ENCODE assay signal across 12 mouse cellular contexts in genomic region chr16:49769831-49770261, GRCm38 (mm10). TPM values are rescaled to one million over a fixed set of nuclear protein-coding genes. Genes with fewer than 3 reads are reported as not detected.
DNase-seq lines count a peak whose midpoint lies in the region; ATAC-seq and TF ChIP-seq lines count a peak whose summit lies in the region.
"Had no signal": no experiment of that assay in that cellular context is flagged by ENCODE, and none has a peak within 500 bp of the region (broad histone marks: within the 10 kb centered on the region; RNA-seq: fewer than 3 reads in every experiment).

No protein-coding gene starts in this region.

- no peak overlapping the region for H3K4me3 ChIP-seq in stomach, embryonic 14.5 days (ENCODE audit: low read depth, low read length)
- no peak overlapping the region for H3K4me3 ChIP-seq in stomach, postnatal 0 days (ENCODE audit: low read depth, low read length)
- no peak overlapping the region for H3K4me3 ChIP-seq in hindbrain, embryonic 14.5 days (replicated peaks; ENCODE audit: low read length)
- H3K4me3 ChIP-seq in hindbrain, embryonic 10.5 days: no peak overlapping the region
- H3K4me3 ChIP-seq: heart, embryonic 15.5 days had no signal

- TF ChIP-seq CTCF in stomach, postnatal 0 days (IDR thresholded peaks at IDR 0.05; ENCODE audit: low read depth): no peak

- H3K36me3 ChIP-seq in stomach, embryonic 14.5 days (ENCODE audit: control insufficient read depth, insufficient read depth, low read length): no peaks in the 10 kb centered on the region; the same call in 1 of the 2 replicates
- H3K36me3 ChIP-seq in stomach, postnatal 0 days (ENCODE audit: control insufficient read depth, insufficient read depth, low read length): no peaks in the 10 kb centered on the region
- H3K36me3 ChIP-seq in hindbrain, embryonic 14.5 days (replicated peaks; ENCODE audit: control insufficient read depth, insufficient read depth): no peaks in the 10 kb centered on the region
- no peaks in the 10 kb centered on the region for H3K36me3 ChIP-seq in hindbrain, embryonic 10.5 days
- H3K36me3 ChIP-seq: heart, embryonic 15.5 days had no signal

- H3K27ac ChIP-seq in stomach, embryonic 14.5 days (ENCODE audit: low read length): no peak overlapping the region
- no peak overlapping the region for H3K27ac ChIP-seq in stomach, postnatal 0 days (replicated peaks)
- no peak overlapping the region for H3K27ac ChIP-seq in hindbrain, embryonic 14.5 days
- H3K27ac ChIP-seq in hindbrain, embryonic 10.5 days: no peak overlapping the region
- H3K27ac ChIP-seq: heart, embryonic 15.5 days had no signal

- ATAC-seq in stomach, embryonic 14.5 days (ENCODE audit: insufficient number of reproducible peaks, insufficient read depth, low FRiP score, low read depth): peak; percentile 69; the same call in 1 of the 2 replicates
- ATAC-seq in stomach, postnatal 0 days (ENCODE audit: low FRiP score, low TSS enrichment): no peak
- peak; percentile 76 for ATAC-seq in erythroid progenitor cell, adult 5-6 weeks (replicated peaks; ENCODE audit: low FRiP score, poor library complexity, severe bottlenecking)
- no peak for ATAC-seq in hindbrain, embryonic 14.5 days (ENCODE audit: low FRiP score)

- DNase-seq in stomach, postnatal 0 days (ENCODE audit: low spot score): no peak
- peak; percentile 54 for DNase-seq in lung, postnatal 25 days (ENCODE audit: low spot score)
- DNase-seq in hindbrain, embryonic 14.5 days (ENCODE audit: low spot score): no peak
- DNase-seq in hindbrain, embryonic 10.5 days (ENCODE audit: low spot score): no peak
- DNase-seq in left cerebral cortex, adult 8-10 months (ENCODE audit: low spot score in 2 of 2): no peak
- DNase-seq: adrenal gland, postnatal 10 days; cerebellum, adult 9-10 months; kidney, adult 2 months; lung, embryonic 14.5 days had no signal

- H3K9me3 ChIP-seq in stomach, embryonic 14.5 days (ENCODE audit: control insufficient read depth, low read depth, low read length): no peaks in the 10 kb centered on the region
- H3K9me3 ChIP-seq in stomach, postnatal 0 days (ENCODE audit: control insufficient read depth, low read length): no peaks in the 10 kb centered on the region
- H3K9me3 ChIP-seq in hindbrain, embryonic 14.5 days (ENCODE audit: control insufficient read depth, low read length): no peaks in the 10 kb centered on the region
- H3K9me3 ChIP-seq in hindbrain, embryonic 10.5 days: no peaks in the 10 kb centered on the region
- H3K9me3 ChIP-seq: heart, embryonic 15.5 days had no signal

- no peaks in the 10 kb centered on the region for H3K27me3 ChIP-seq in stomach, embryonic 14.5 days (ENCODE audit: control insufficient read depth, insufficient read depth, low read length)
- no peaks in the 10 kb centered on the region for H3K27me3 ChIP-seq in stomach, postnatal 0 days (ENCODE audit: control insufficient read depth, insufficient read depth, low read length)
- no peaks in the 10 kb centered on the region for H3K27me3 ChIP-seq in hindbrain, embryonic 14.5 days (ENCODE audit: control insufficient read depth, insufficient read depth, low read length)
- H3K27me3 ChIP-seq in hindbrain, embryonic 10.5 days (ENCODE audit: insufficient read depth, poor library complexity, severe bottlenecking): no peaks in the 10 kb centered on the region
- H3K27me3 ChIP-seq: heart, embryonic 15.5 days had no signal

- TF ChIP-seq EP300 in stomach, postnatal 0 days (optimal IDR thresholded peaks at IDR 0.05): no peak

- no peak overlapping the region for H3K9ac ChIP-seq in stomach, embryonic 14.5 days (replicated peaks; ENCODE audit: low read depth, low read length)
- H3K9ac ChIP-seq in stomach, postnatal 0 days (ENCODE audit: low read length): no peak overlapping the region
- H3K9ac ChIP-seq in hindbrain, embryonic 14.5 days: no peak overlapping the region
- H3K9ac ChIP-seq: heart, embryonic 15.5 days; lung, embryonic 14.5 days had no signal

- WGBS in stomach, embryonic 14.5 days: 78% methylated on average over 2 of the region's 2 CpGs
- 78% methylated on average over 2 of the region's 2 CpGs for WGBS in stomach, postnatal 0 days
- 87% methylated on average over 2 of the region's 2 CpGs for WGBS in hindbrain, embryonic 14.5 days
- 76% methylated on average over 2 of the region's 2 CpGs for WGBS in hindbrain, embryonic 10.5 days

- no peaks in the 10 kb centered on the region for H3K4me1 ChIP-seq in stomach, embryonic 14.5 days (ENCODE audit: control insufficient read depth, insufficient read depth, low read length)
- no peaks in the 10 kb centered on the region for H3K4me1 ChIP-seq in stomach, postnatal 0 days (replicated peaks; ENCODE audit: control insufficient read depth, insufficient read depth)
- H3K4me1 ChIP-seq in hindbrain, embryonic 14.5 days (replicated peaks; ENCODE audit: control insufficient read depth, insufficient read depth, low read length): no peaks in the 10 kb centered on the region
- H3K4me1 ChIP-seq in hindbrain, embryonic 10.5 days (replicated peaks): peaks cover 6% of the 10 kb centered on the region

- H3K4me2 ChIP-seq in stomach, embryonic 14.5 days (replicated peaks; ENCODE audit: low read depth, low read length): no peak overlapping the region
- H3K4me2 ChIP-seq in stomach, postnatal 0 days (replicated peaks; ENCODE audit: low read depth): no peak overlapping the region
- no peak overlapping the region for H3K4me2 ChIP-seq in hindbrain, embryonic 14.5 days (replicated peaks)
- H3K4me2 ChIP-seq: heart, embryonic 15.5 days; lung, embryonic 14.5 days had no signal

RNA-seq across cellular contexts. Expression of gene Cd47, which starts 30.5 kb away (rescaled TPM):
- polyA plus RNA-seq in stomach, embryonic 14.5 days (2014; fragmentation: Nextera tagmentation; extraction: Ambion mirVana): 66.8 and 79.1 TPM in 2 replicates
- polyA plus RNA-seq in stomach, postnatal 0 days (2015; fragmentation: Nextera tagmentation; extraction: Ambion mirVana): 95.2 and 100 TPM in 2 replicates
- 742 and 874 TPM in 2 replicates for total RNA-seq in erythroid progenitor cell, adult 5-6 weeks (2015; ENCODE audit: low replicate concordance)
- 624 and 761 TPM in 2 replicates for total RNA-seq in erythroid progenitor cell, adult 5-6 weeks (2017; ENCODE audit: low replicate concordance)
- 152 and 167 TPM in 2 replicates for polyA plus RNA-seq in hindbrain, embryonic 14.5 days (2014; fragmentation: Nextera tagmentation; extraction: Ambion mirVana)
- 43.3 and 44.1 TPM in 2 replicates for polyA plus RNA-seq in hindbrain, embryonic 10.5 days (2016; fragmentation: Nextera tagmentation; extraction: Ambion mirVana)
- total RNA-seq in left cerebral cortex, adult 8-10 months (2022): 100 to 1,000 TPM; 239 to 271 (median 254) TPM

Comparison
In these comparisons a context has a peak if more than half of its experiments do, and no peak if none do; other contexts are left out.
1. ATAC-seq: peak in stomach, embryonic 14.5 days (single experiment) and erythroid progenitor cell, adult 5-6 weeks (single experiment); none in stomach, postnatal 0 days (single experiment) and hindbrain, embryonic 14.5 days (single experiment).